Mouse (Mus musculus): Measurements from ENCODE around the gene Zfp488.

The Zfp488 gene

GRCm38 (mm10) chr14:33946125-33946524 lies 32.4 kb downstream of the Zfp488 start:
- DNase-seq (ENCODE audit: low spot score in 2 of 2), result no peak

GRCm38 (mm10) chr14:33942222-33942621 lies 36.3 kb downstream of the Zfp488 start:
- DNase-seq (ENCODE audit: low spot score in 2 of 2), result no peak

- no peak for DNase-seq (ENCODE audit: low spot score in 2 of 2)
These were observed 37.8 kb downstream of the Zfp488 start, which contains the start of gene Gdf2 for GRCm38 (mm10) chr14:33940739-33941138. TSS of gene Gdf2 (plus strand) at chr14:33941039.

- DNase-seq (ENCODE audit: low spot score in 2 of 2), result peak in 1 of 2 experiments; percentile 43
These were observed 39.4 kb downstream of the Zfp488 start for GRCm38 (mm10) chr14:33939117-33939516.

GRCm38 (mm10) chr14:33933778-33934317 lies 44.7 kb downstream of the Zfp488 start:
- peak in 1 of 2 experiments; percentile 18 for DNase-seq (ENCODE audit: low spot score in 2 of 2)

- DNase-seq (ENCODE audit: low spot score in 2 of 2), result peak; percentile 28 to 35
These were observed 45.4 kb downstream of the Zfp488 start for GRCm38 (mm10) chr14:33932935-33933703.

- DNase-seq (ENCODE audit: low spot score in 2 of 2), result no peak
These were observed 46.7 kb downstream of the Zfp488 start for GRCm38 (mm10) chr14:33931853-33932252.

GRCm38 (mm10) chr14:33923168-33924070 lies 55.1 kb downstream of the Zfp488 start, which contains the start of gene Gdf10:
TSS of gene Gdf10 (plus strand) at chr14:33923587.
- DNase-seq (ENCODE audit: low spot score in 2 of 2), result peak in 1 of 2 experiments; percentile 21

- DNase-seq (ENCODE audit: low spot score in 2 of 2), result no peak
These were observed 55.8 kb downstream of the Zfp488 start for GRCm38 (mm10) chr14:33922771-33923167.

GRCm38 (mm10) chr14:33920727-33921559 lies 57.6 kb downstream of the Zfp488 start:
- DNase-seq (ENCODE audit: low spot score in 2 of 2), result no peak
